Mouse (Mus musculus): ENCODE measurements around the gene Npcd. TPM values are rescaled to one million over a fixed set of nuclear protein-coding genes. Genes with fewer than 3 reads are reported as not detected.

Npcd gene
- total and polyA plus RNA-seq, 2 experiments from 2014 or later = 2.7 to 12.6 TPM

GRCm38 (mm10) chr15:79774117-79775027 is 59.7 kb downstream of the Npcd start:
- no peaks in the 10 kb centered on the region for H3K27me3 ChIP-seq (ENCODE audit: insufficient read depth, low read length)
- peak overlapping the region; percentile 67 for H3K4me3 ChIP-seq (ENCODE audit: low read length)
- peaks cover 9% of the 10 kb centered on the region for H3K4me1 ChIP-seq (ENCODE audit: insufficient read depth, low read length)
- no peak for TF ChIP-seq CTCF (IDR thresholded peaks at IDR 0.05; ENCODE audit: low read depth)
- under 1% methylated on average over 48 of the region's 50 CpGs for WGBS
- DNase-seq (ENCODE audit: low spot score) (peak; percentile 99), ATAC-seq (peak; percentile 98)
- peak overlapping the region; percentile 63 for H3K9ac ChIP-seq (replicated peaks; ENCODE audit: low read length)
- H3K27ac ChIP-seq = peak overlapping the region; percentile 69
- no peaks in the 10 kb centered on the region for H3K9me3 ChIP-seq (ENCODE audit: low read length)
- H3K36me3 ChIP-seq (ENCODE audit: insufficient read depth, low read length) = no peaks in the 10 kb centered on the region
- H3K4me2 ChIP-seq (ENCODE audit: low read depth, low read length) = peak overlapping the region; percentile 66

- H3K4me1 ChIP-seq (ENCODE audit: insufficient read depth, low read length) = peaks cover 17% of the 10 kb centered on the region
- 53% methylated on average over 21 of the region's 21 CpGs for WGBS
- H3K4me2 ChIP-seq (ENCODE audit: low read depth, low read length) = no peak overlapping the region
- no peak overlapping the region for H3K9ac ChIP-seq (replicated peaks; ENCODE audit: low read length)
- no peak overlapping the region for H3K27ac ChIP-seq
- H3K4me3 ChIP-seq (ENCODE audit: low read length) = no peak overlapping the region
- no peaks in the 10 kb centered on the region for H3K36me3 ChIP-seq (ENCODE audit: insufficient read depth, low read length)
- TF ChIP-seq CTCF (IDR thresholded peaks at IDR 0.05; ENCODE audit: low read depth) = no peak
- ATAC-seq (no peak), DNase-seq (ENCODE audit: low spot score) (peak; percentile 40)
- H3K27me3 ChIP-seq (ENCODE audit: insufficient read depth, low read length) = no peaks in the 10 kb centered on the region
- H3K9me3 ChIP-seq (ENCODE audit: low read length) = no peaks in the 10 kb centered on the region
Observed at GRCm38 (mm10) chr15:79770629-79771240, 63.3 kb downstream of the Npcd start.

GRCm38 (mm10) chr15:79768302-79768701 is 65.7 kb downstream of the Npcd start:
- ATAC-seq (no peak), DNase-seq (ENCODE audit: low spot score) (no peak)
- Histone ChIP-seq H3K4me2 (ENCODE audit: low read depth, low read length) (no peak overlapping the region), H3K9ac (replicated peaks; ENCODE audit: low read length) (no peak overlapping the region), H3K27me3 (ENCODE audit: insufficient read depth, low read length) (no peaks in the 10 kb centered on the region), H3K9me3 (ENCODE audit: low read length) (no peaks in the 10 kb centered on the region), H3K27ac (no peak overlapping the region), H3K36me3 (ENCODE audit: insufficient read depth, low read length) (peaks cover 4% of the 10 kb centered on the region; the same call in 1 of the 2 replicates), H3K4me1 (ENCODE audit: insufficient read depth, low read length) (peaks cover 23% of the 10 kb centered on the region; the same call in 1 of the 2 replicates), H3K4me3 (ENCODE audit: low read length) (no peak overlapping the region)
- no peak for TF ChIP-seq CTCF (IDR thresholded peaks at IDR 0.05; ENCODE audit: low read depth)
- WGBS = 47% methylated on average over 6 of the region's 6 CpGs

- Histone ChIP-seq H3K27me3 (ENCODE audit: insufficient read depth, low read length) (no peaks in the 10 kb centered on the region), H3K9ac (replicated peaks; ENCODE audit: low read length) (no peak overlapping the region), H3K36me3 (ENCODE audit: insufficient read depth, low read length) (peaks cover 10% of the 10 kb centered on the region; the same call in 1 of the 2 replicates), H3K4me1 (ENCODE audit: insufficient read depth, low read length) (peaks cover 20% of the 10 kb centered on the region; the same call in 1 of the 2 replicates), H3K9me3 (ENCODE audit: low read length) (no peaks in the 10 kb centered on the region), H3K27ac (0 out of 2 replicates have a peak overlapping the region, but pooled peaks have one; percentile 1), H3K4me2 (ENCODE audit: low read depth, low read length) (no peak overlapping the region), H3K4me3 (ENCODE audit: low read length) (no peak overlapping the region)
- no peak for ATAC-seq
- no peak for TF ChIP-seq CTCF (IDR thresholded peaks at IDR 0.05; ENCODE audit: low read depth)
- DNase-seq (ENCODE audit: low spot score) = no peak
- 72% methylated on average over 16 of the region's 16 CpGs for WGBS
Observed at GRCm38 (mm10) chr15:79767327-79767961, 66.6 kb downstream of the Npcd start.

GRCm38 (mm10) chr15:79766586-79767071 is 67.4 kb downstream of the Npcd start:
- Histone ChIP-seq H3K36me3 (ENCODE audit: insufficient read depth, low read length) (peaks cover 18% of the 10 kb centered on the region; the same call in 1 of the 2 replicates), H3K27ac (0 out of 2 replicates have a peak overlapping the region, but pooled peaks have one; percentile 3), H3K4me3 (ENCODE audit: low read length) (no peak overlapping the region), H3K4me1 (ENCODE audit: insufficient read depth, low read length) (peaks cover 20% of the 10 kb centered on the region; the same call in 1 of the 2 replicates), H3K9ac (replicated peaks; ENCODE audit: low read length) (no peak overlapping the region), H3K4me2 (ENCODE audit: low read depth, low read length) (no peak overlapping the region), H3K27me3 (ENCODE audit: insufficient read depth, low read length) (no peaks in the 10 kb centered on the region), H3K9me3 (ENCODE audit: low read length) (no peaks in the 10 kb centered on the region)
- DNase-seq (ENCODE audit: low spot score) = no peak
- ATAC-seq = no peak
- TF ChIP-seq CTCF (IDR thresholded peaks at IDR 0.05; ENCODE audit: low read depth) = no peak
- WGBS = 65% methylated on average over 10 of the region's 10 CpGs

GRCm38 (mm10) chr15:79766168-79766567 is 67.9 kb downstream of the Npcd start:
- Histone ChIP-seq H3K9ac (replicated peaks; ENCODE audit: low read length) (no peak overlapping the region), H3K27ac (0 out of 2 replicates have a peak overlapping the region, but pooled peaks have one; percentile 3), H3K27me3 (ENCODE audit: insufficient read depth, low read length) (no peaks in the 10 kb centered on the region), H3K4me1 (ENCODE audit: insufficient read depth, low read length) (peaks cover 20% of the 10 kb centered on the region; the same call in 1 of the 2 replicates), H3K36me3 (ENCODE audit: insufficient read depth, low read length) (peaks cover 21% of the 10 kb centered on the region; the same call in 1 of the 2 replicates), H3K4me2 (ENCODE audit: low read depth, low read length) (no peak overlapping the region), H3K4me3 (ENCODE audit: low read length) (no peak overlapping the region), H3K9me3 (ENCODE audit: low read length) (no peaks in the 10 kb centered on the region)
- no peak for TF ChIP-seq CTCF (IDR thresholded peaks at IDR 0.05; ENCODE audit: low read depth)
- no peak for ATAC-seq
- DNase-seq (ENCODE audit: low spot score) = no peak
- 61% methylated on average over 9 of the region's 10 CpGs for WGBS
